Mouse (Mus musculus): ENCODE data around the gene Spats2.
"Not testable (repeated sequence)": the region's sequence is repeated elsewhere in the genome, so short reads cannot be mapped to it uniquely, and the experiment has no call there.

Spats2 gene

DNA sequence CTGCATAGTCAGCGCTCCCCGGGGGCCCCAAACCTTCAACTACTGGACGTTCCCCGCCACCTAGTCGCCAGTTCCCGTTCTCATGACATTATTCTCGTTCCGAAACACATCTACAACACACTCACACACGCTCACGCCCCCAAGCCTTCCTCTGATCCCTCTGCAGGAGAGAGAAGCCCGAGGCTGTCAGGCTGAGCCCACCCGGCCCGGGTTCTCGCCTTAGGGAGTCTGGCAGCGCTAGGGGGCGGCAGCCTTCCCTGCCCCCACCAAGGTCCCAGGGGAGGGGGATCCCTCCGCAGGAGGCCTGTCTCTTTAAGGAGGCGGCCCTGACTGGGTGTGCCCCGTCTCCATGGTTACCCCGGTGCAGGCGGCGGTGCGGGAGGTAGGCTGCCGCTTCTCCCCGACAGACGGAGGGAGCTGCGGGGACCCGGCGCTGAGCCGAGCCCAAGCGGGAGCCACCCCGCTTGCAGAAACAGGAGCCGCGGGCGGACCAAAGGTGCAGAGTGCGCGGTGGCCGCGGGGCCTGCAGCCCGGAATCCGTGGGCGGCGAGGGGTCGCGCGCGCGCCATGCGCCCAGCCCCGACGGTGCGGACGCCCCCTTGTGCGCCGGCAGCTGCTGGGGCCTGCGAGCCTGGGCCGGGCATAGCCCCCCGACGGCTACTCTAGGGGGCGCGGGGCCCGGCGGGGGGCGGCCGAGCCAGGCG lies 98.6 kb downstream of the Spats2 start, which contains the start of gene Kcnh3:
Kcnh3 (plus strand) TSS at position 654 of the 704 bp plus-strand sequence.
- DNase-seq (ENCODE audit: extremely low read depth, low read depth), result peak; percentile 67

DNA sequence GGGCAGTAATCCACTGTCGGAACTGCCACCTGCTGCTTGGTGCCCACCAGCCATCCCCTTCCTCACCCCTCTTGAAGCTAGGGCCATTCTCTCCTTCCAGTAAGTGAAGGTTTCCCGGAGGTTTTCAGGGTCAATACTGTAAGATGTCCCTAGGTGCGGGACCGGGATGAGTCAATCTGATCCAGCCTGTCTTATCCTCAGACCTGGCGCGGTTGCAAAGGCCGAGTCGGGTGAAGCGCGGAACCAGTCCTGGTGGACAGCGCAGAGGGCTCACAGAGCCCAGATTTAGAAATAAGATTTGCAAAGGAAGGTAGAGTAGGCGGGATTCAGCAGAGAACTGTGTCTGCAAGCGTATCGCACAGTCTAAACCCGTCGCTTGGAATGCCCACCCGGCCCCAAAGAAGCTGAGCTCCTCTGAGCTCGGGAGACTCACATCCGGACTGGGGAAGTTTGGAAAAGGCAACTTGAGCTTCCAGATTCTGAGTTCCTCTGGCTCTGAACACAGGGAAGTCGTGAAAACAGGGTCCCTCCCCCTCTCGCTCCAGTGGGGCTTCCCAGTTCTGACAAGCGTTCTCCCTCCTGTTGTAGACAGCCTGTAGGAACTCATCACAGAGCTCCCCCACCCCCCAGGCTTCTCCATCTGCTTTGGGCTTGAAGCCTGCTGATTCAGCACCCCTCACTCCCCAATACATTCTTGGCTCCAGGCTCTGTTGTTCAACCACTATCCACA lies 99.5 kb downstream of the Spats2 start:
- no peak for DNase-seq (ENCODE audit: extremely low read depth, low read depth)

DNA sequence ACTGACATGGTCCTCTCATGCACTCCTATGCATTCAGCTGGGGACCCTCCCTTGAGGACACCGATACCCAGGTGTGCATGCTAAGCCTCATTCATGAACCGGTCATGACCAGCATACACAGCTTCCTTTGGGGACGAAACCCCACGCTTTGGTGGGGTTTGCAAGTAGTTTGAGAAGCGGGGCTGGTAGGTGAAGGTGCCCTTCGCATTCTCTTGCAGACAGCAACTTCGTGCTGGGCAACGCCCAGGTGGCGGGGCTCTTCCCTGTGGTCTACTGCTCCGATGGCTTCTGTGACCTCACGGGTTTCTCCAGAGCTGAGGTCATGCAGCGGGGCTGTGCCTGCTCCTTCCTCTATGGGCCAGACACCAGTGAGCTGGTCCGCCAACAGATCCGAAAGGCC lies 100.4 kb downstream of the Spats2 start:
- no peak for DNase-seq (ENCODE audit: extremely low read depth, low read depth)

DNA sequence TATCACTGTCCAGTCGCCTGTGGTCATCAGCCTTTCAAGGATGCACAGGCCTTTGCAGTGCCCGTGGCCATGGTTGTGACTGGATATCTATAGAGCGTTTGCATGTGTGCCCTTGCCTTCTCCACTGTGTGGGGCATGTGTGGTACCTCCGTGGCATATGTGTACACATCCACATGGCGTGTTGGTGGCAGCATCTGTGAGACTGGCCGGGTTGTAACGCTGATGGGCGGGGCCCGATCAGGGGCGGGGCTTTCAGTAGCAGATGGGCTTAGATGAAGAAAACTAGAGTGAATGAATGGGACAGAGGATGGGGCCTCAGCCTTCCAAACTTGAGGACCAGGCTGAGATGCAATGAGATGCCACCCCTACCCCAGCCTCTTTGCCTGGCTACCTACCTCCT lies 106.3 kb downstream of the Spats2 start:
- no peak for DNase-seq (ENCODE audit: extremely low read depth, low read depth)

DNA sequence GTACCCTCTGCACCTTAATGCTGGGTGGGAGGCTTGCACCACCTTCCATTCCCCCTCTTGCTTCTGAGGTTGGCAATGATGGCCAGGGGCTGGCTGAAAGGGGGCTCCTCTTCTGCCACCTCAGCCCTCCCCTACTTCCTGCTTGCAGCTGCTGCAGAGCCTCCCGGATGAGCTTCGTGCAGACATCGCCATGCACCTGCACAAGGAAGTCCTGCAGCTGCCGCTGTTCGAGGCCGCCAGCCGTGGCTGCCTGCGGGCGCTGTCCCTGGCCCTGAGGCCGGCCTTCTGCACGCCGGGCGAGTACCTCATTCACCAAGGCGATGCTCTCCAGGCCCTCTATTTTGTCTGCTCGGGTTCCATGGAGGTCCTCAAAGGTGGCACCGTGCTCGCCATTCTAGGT lies 108.0 kb downstream of the Spats2 start:
- no peak for DNase-seq (ENCODE audit: extremely low read depth, low read depth)

DNA sequence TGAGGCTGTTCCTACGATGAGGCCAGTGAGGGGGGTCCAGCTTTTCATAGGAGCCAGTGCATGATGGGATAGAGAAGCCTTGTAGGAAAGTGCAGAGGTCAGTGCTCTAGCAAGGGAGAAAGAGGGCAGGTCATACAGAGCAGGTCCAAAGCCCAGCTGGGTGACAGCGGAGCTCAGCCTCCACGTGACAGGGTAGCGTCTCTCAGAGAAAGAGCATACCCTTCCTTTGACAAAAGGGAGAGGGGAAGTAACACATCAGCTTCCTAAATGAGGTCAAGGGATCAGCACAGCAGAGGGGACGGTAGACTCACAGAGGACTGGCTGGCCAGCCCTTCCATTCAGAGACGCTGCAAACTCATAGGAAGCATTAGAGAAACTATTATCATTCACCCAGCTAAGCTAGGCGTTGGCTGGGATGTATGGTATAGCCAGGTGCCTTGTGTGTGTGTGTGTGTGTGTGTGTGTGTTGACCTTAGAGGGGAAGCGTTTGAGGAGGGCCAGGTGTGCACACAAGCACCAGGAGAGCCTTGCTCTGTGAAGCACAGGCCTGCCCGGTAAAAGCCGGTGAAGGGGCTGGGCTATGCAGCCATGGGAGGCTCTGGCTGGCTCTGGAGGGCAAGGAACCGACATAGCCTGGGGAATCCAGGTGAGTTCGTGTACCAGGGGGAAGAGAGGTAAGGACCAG lies 108.8 kb downstream of the Spats2 start:
- no peak for DNase-seq (ENCODE audit: extremely low read depth, low read depth)

DNA sequence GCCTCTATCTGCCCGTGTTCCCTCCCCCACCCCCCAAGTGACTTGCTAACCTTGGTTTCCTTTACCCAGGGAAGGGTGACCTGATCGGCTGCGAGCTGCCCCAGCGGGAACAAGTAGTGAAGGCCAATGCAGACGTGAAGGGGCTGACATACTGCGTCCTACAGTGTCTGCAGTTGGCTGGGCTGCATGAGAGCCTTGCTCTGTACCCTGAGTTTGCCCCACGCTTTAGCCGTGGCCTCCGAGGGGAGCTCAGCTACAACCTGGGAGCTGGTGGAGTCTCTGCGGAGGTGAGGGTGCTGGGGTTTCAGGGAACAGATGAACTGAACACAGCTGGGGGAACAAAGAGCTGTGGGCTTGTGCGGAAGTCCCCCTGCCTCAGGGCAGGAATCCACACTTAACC lies 112.3 kb downstream of the Spats2 start:
- DNase-seq (ENCODE audit: extremely low read depth, low read depth), result no peak

DNA sequence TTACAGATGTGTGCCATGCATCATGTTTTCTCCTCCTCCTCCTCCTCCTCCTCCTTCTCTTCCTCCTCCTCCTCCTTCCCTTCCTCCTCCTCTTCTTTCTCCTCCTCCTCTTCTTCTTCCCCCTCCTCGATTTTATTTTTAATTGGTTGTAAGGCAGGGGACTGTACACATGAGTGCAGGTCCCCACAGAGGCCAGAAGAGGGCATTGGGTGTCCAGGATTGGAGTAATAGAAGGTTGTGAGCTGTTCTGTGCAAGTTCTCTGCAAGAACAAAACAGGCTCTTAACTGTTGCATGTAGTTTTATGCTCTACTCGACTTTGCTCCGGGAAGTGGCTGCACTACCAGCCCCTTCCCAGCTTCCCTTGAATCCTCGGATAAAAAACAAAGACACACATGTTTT lies 114.4 kb downstream of the Spats2 start:
- no peak for DNase-seq (ENCODE audit: extremely low read depth, low read depth)

DNA sequence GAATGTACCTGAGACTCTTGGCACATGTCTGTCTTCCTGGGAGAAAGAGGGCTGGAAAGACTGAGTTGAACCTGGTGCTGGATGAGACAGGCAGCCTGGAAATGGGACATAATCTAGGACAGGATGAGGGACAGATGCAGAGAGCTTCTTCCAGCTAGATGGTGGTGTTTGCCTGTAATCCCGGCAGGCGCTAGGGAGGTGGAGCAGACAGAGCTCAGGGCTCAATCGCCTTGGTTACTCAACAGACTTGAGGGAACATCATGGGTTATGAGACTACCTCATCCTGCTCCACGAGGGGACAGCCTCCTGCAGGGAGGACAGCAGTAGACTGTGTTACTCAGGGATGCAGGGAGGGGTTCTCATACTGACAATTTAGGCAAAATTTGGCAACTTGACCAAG lies 115.5 kb downstream of the Spats2 start:
- DNase-seq (ENCODE audit: extremely low read depth, low read depth), result no peak

DNA sequence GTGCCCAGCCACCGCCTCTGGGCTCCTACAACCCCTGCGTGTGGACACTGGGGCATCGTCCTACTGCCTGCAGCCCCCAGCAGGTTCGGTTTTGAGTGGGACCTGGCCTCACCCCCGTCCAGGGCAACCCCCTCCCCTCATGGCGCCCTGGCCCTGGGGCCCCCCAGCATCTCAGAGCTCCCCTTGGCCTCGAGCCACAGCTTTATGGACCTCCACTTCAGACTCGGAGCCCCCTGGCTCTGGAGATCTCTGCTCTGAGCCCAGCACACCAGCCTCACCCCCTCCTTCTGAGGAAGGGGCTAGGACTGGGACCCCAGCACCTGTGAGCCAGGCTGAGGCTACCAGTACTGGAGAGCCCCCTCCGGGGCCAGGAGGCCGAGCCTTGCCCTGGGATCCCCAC lies 116.3 kb downstream of the Spats2 start:
- DNase-seq (ENCODE audit: extremely low read depth, low read depth), result no peak

DNA sequence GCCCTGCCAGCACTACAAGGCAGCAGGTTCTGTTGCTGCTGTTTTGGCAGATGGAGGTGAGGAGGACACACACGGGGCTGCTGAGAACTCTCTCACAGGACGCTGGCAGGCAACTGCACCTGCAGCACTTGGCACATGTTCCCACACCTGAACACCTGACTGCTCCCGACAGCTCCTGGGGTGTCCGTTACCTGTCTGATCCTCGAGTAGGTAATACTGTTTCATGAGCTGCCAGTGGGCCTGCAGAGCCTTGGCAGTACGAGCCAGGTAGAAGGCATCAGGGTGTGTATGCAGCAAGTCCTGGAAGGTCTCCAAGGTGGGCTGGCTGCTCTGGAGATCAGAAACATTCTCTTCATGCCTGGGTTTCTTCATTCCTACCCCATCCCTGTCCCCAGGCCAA lies 121.0 kb downstream of the Spats2 start:
- not testable (repeated sequence) for DNase-seq (ENCODE audit: extremely low read depth, low read depth)

DNA sequence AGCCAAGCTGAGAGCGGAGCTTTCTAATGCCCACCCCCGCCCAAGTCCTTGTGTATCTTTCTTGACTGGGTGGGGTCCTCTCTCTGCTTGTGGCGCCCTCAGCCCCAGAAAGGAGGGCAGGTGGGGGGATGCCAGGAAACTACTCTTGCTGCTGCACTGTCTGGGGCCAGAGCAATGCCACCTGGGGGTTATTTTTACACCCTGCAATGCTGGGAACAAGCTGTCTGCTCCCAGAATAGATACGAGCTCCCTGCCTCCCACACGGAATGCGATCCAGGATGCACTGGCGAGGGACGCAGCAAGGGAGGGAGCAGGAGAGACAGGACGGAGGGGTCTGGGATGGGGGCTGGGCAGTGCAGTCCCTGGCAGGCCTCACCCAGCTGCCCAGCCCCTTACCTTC lies 123.3 kb downstream of the Spats2 start:
- DNase-seq (ENCODE audit: extremely low read depth, low read depth), result no peak

DNA sequence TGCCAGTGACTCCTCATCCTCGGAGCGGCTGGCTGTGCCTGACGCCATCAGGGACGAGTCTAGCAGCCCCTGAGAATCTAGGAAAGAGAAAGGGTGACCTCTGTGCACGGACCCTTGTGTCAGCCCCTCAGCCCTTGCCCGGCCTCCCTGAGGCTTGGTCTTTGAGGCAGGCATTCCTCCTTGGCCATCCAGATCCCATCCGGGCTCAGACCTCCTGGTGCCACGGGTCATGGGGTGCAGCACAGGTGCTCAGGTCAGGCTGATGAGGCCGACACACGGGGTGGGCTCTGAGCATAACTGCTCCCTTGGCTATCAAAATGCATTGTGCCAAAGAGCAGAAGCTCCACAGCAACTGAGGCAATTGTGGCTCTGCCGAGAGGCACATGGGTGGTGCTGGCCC lies 124.2 kb downstream of the Spats2 start:
- no peak for DNase-seq (ENCODE audit: extremely low read depth, low read depth)

DNA sequence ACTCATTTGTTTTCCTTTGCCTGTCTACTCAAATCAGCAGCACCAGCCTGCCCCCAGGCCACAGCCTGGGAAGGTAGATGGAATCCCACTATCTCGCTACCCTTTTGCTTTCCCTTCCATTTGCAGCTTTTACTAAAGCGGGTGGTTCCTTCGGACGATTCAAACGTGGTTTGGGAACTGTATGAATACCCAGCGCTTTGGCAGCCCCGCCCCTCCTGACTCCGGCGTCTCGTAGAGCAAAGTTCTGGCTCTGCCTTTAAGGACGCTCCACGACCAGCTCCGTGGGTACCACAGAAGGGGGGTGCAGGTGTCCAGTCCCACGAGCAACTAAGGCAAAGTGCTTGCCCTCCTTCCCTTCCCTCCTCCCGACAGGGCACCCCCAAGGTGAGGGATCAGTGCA lies 125.4 kb downstream of the Spats2 start:
- not testable (repeated sequence) for DNase-seq (ENCODE audit: extremely low read depth, low read depth)

DNA sequence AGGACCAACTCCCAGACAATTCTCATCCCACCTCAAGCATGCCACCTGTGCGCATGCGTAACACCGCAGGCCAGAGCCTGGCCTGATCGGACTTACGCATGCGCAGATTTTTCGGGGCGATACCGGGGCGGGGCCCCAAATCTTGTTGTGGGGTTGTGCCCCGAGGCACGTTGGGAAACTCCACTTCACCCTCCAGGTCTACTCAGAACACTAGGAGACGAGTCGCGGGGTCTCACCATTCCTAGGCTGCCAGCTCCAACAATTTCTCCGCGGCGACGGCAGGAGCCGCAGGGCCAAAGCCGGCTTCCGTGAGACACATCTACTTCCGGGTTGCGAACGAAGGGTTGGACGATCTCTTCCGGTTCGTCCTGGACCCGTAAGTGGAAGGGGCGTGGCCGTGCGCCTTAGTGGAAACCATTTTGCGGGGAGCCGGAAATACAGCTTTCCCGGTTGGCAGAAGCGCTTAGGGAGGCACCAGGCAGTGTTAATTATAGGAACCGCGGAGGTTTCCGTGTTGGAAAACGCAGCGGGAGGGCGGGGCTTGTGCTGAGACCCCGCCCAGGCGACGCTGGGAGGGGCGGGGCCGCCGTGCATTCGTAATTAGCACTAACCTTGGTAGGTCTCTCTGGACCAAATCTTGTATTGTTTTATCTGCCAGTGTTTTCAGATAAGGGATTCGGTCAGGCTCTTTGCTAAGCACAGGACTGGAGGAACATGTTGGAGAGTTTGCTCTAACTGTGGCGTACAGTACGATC lies 126.1 kb downstream of the Spats2 start, which contains the start of gene Mcrs1:
Mcrs1 (minus strand) TSS at position 336 of the 755 bp plus-strand sequence.
- peak; percentile 99 for DNase-seq (ENCODE audit: extremely low read depth, low read depth)

DNA sequence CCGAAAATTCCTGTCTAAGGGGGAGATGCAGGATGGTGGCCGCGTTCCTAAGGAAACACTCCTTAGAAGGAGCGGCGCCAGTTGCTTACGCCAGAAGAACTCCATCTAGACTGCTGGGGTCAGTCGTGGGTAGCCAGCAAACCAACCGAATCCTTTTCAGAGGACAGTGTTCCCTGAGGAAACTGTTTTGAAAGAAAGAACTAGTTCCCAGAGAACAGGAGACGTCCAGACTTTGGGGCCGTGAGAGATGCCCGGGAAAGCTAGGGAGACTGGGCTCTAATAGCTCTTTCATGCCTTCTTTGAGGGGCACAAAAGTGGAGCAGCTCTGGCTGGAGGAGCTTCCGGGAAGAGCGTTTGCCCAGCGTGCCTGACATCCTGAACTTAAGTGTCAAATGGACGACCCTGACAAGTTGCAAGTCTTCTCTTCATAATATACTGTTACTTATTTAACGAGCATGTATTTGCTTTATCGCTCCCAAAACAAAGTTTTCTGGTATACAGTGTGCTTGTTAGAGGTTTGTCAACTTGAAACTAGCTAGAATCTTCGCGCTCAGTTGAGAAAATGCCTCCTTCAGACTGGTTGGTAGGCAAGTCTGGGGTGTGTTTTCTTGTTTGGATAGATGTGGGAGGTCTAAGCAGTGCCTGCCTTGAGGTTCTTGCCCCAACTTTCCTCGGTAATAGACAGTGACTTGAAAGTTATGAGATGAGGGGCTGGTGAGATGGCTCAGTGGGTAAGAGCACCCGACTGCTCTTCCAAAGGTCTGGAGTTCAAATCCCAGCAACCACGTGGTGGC lies 126.9 kb downstream of the Spats2 start:
- DNase-seq (ENCODE audit: extremely low read depth, low read depth), result peak; percentile 55

DNA sequence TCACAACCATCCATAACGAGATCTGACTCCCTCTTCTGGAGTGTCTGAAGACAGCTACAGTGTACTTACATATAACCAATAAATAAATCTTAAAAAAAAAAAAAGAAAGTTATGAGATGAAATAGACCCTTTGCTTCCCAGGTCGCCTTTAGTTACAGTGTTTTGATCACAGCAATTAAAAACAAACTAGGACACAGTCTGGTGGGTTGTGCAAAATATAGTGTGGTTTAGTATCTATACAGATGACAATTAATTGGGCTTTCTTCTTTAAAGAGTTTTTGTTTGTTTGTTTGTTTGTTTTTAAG lies 127.4 kb downstream of the Spats2 start:
- not testable (repeated sequence) for DNase-seq (ENCODE audit: extremely low read depth, low read depth)

DNA sequence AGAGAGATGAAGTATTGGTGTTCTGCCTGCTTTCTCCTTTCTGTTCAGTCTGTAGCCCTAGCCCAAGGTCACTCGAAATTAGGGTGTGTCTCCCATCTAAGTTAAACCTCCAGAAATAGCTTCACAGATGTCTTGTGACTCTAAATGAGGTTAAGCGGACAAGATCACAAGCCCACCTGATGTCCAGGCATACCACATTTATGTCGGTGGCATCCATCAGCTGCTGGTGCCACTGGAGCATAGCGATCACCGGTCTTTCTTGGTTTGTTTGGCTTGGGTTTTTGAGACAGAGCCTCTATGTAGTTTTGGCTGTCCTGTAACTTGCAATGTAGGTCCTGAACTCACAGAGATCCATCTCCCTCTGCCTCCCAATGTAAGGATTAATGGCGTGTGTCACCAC lies 128.1 kb downstream of the Spats2 start:
- DNase-seq (ENCODE audit: extremely low read depth, low read depth), result no peak

DNA sequence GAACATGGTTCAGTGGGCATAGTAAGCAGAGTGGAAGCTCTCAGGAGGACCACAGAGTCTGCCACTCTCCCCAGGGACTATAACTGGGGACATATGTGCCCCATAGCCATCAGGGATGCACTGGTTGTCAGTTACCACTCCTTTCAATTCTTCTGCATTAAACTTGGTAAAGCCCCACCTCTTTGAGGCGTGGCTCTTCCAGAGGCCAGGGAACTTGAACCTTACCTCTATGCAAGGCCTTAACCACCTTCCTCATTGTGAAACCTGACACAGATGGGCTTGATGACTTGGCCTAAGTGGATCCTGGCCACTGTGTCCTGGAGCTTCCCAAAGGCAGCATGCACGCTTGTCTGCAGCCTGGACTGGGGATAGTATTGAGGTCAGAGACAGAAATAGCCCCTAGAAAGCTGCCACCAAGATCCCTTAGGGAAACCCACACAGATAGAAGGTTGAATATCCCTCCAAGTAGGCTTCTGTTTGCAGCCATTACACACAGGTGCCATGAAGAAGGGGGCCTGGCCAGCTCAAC lies 128.8 kb downstream of the Spats2 start:
- DNase-seq (ENCODE audit: extremely low read depth, low read depth), result no peak

DNA sequence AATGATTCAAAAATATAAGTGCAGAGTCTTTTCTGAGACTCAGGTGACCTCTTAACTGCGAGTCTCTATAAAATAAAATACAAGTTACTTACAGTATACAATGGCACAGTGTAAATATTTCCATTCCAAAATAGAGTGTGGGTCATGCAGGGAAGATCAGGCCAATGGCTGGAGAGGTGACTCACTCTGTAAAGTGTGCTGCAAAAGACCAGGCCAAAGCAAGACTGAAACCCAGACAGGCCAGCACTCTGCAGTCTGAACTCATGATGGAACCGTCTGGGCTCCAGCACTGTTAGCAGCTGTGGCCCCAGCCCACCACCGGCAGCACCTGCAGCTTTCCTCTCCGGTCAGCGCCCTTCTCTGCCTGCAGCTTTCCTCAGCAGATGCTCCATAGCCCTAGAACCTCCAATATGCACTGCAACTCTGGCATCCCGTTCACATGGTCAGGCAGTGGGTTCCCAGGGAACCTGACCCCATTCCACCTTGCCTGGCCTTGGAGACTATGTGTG lies 129.6 kb downstream of the Spats2 start:
- no peak for DNase-seq (ENCODE audit: extremely low read depth, low read depth)

All from MEL-GATA-1-ER (cell line).